ENCODE assay signal across 25 mouse cellular contexts in the genomic region with DNA sequence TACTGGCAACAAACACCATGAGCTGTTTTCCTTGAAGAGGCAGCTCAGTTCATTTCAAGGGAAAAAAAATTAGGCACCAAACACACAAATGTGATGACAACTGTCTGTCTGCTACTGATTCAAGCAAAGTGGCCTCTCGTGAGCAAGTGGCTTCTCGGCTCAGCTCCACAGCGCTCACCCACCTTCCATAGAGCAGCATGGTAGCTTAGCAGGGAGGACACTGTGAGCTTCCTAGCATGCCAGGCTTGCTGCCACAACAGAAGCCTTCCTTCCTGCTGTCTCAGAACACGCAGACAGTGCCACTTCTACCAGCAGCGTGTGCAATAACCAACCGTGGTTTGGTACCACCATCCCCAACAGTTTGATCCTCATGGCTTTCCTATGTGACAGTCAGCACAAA. TPM values are rescaled to one million over a fixed set of nuclear protein-coding genes. Genes with fewer than 3 reads are reported as not detected.
DNase-seq lines count a peak whose midpoint lies in the region; ATAC-seq lines count a peak whose summit lies in the region.
"Had no signal": no experiment of that assay in that cellular context is flagged by ENCODE, and none has a peak within 500 bp of the region (broad histone marks: within the 10 kb centered on the region; RNA-seq: fewer than 3 reads in every experiment).

No protein-coding gene starts in this region.

- H3K4me1 ChIP-seq in embryonic facial prominence, embryonic 13.5 days: no peaks in the 10 kb centered on the region
- H3K4me1 ChIP-seq in embryonic facial prominence, embryonic 10.5 days: no peaks in the 10 kb centered on the region
- H3K4me1 ChIP-seq in hindbrain, embryonic 13.5 days (replicated peaks): no peaks in the 10 kb centered on the region
- H3K4me1 ChIP-seq: embryonic facial prominence, embryonic 15.5 days; forebrain, embryonic 10.5 days; heart, embryonic 15.5 days had no signal

- 94% methylated on average over 6 of the region's 6 CpGs for WGBS in embryonic facial prominence, embryonic 13.5 days
- 93% methylated on average over 6 of the region's 6 CpGs for WGBS in embryonic facial prominence, embryonic 10.5 days
- 95% methylated on average over 6 of the region's 6 CpGs for WGBS in hindbrain, embryonic 13.5 days

- no peaks in the 10 kb centered on the region for H3K9me3 ChIP-seq in embryonic facial prominence, embryonic 13.5 days
- no peaks in the 10 kb centered on the region for H3K9me3 ChIP-seq in embryonic facial prominence, embryonic 10.5 days
- H3K9me3 ChIP-seq in hindbrain, embryonic 13.5 days: no peaks in the 10 kb centered on the region
- H3K9me3 ChIP-seq: embryonic facial prominence, embryonic 15.5 days; forebrain, embryonic 10.5 days; G1E; heart, embryonic 15.5 days had no signal

- no peak overlapping the region for H3K4me2 ChIP-seq in embryonic facial prominence, embryonic 13.5 days
- no peak overlapping the region for H3K4me2 ChIP-seq in hindbrain, embryonic 13.5 days
- H3K4me2 ChIP-seq: embryonic facial prominence, embryonic 15.5 days; heart, embryonic 11.5 days; heart, embryonic 15.5 days; hindbrain, embryonic 14.5 days had no signal

- H3K36me3 ChIP-seq in embryonic facial prominence, embryonic 13.5 days: peaks cover 37% of the 10 kb centered on the region
- peaks cover 40% of the 10 kb centered on the region for H3K36me3 ChIP-seq in embryonic facial prominence, embryonic 10.5 days (replicated peaks)
- H3K36me3 ChIP-seq in hindbrain, embryonic 13.5 days: peaks cover 46% of the 10 kb centered on the region
- H3K36me3 ChIP-seq: heart, embryonic 15.5 days had no signal

- no peak for ATAC-seq in embryonic facial prominence, embryonic 13.5 days (ENCODE audit: insufficient number of reproducible peaks, insufficient read depth, low FRiP score, low TSS enrichment, low read depth)
- no peak for ATAC-seq in hindbrain, embryonic 13.5 days (ENCODE audit: low FRiP score)
- ATAC-seq: forebrain, embryonic 14.5 days had no signal

- no peaks in the 10 kb centered on the region for H3K27me3 ChIP-seq in embryonic facial prominence, embryonic 13.5 days
- H3K27me3 ChIP-seq in embryonic facial prominence, embryonic 10.5 days (replicated peaks; ENCODE audit: low read depth, poor library complexity, severe bottlenecking): no peaks in the 10 kb centered on the region
- no peaks in the 10 kb centered on the region for H3K27me3 ChIP-seq in hindbrain, embryonic 13.5 days
- H3K27me3 ChIP-seq: embryonic facial prominence, embryonic 15.5 days; heart, embryonic 15.5 days had no signal

- DNase-seq in embryonic facial prominence, embryonic 10.5 days (ENCODE audit: low spot score): no peak
- DNase-seq in layer of hippocampus, adult 11-12 months (ENCODE audit: low spot score): peak; percentile 61
- peak; percentile 22 for DNase-seq in layer of hippocampus, adult 9-10 months (ENCODE audit: low spot score)
- peak; percentile 59 to 65 for DNase-seq in layer of hippocampus, postnatal 36 days
- DNase-seq in left cerebral cortex, adult 8-10 months (ENCODE audit: low spot score in 2 of 2): no peak
- DNase-seq in cerebellum, adult 9-10 months: no peak
- DNase-seq: adrenal gland, adult 8-10 months; adrenal gland, postnatal 36 days; B cell, adult 2 months; cerebellum, adult 11-12 months; cerebellum, adult 9-11 months; cerebellum, postnatal 36 days; gastrocnemius, postnatal 10 days; heart, adult 18-20 months; heart, postnatal 14 days had no signal

- 0 out of 2 replicates have a peak overlapping the region, but pooled peaks have one; percentile 4 for H3K27ac ChIP-seq in embryonic facial prominence, embryonic 13.5 days
- H3K27ac ChIP-seq in embryonic facial prominence, embryonic 10.5 days (replicated peaks): no peak overlapping the region
- H3K27ac ChIP-seq in hindbrain, embryonic 13.5 days: no peak overlapping the region
- H3K27ac ChIP-seq: embryonic facial prominence, embryonic 15.5 days; forebrain, embryonic 10.5 days; heart, embryonic 15.5 days; hindbrain, embryonic 14.5 days had no signal

- H3K4me3 ChIP-seq in embryonic facial prominence, embryonic 13.5 days: no peak overlapping the region
- H3K4me3 ChIP-seq in embryonic facial prominence, embryonic 10.5 days: no peak overlapping the region
- no peak overlapping the region for H3K4me3 ChIP-seq in hindbrain, embryonic 13.5 days
- H3K4me3 ChIP-seq: embryonic facial prominence, embryonic 15.5 days; erythroblast, embryonic 14.5 days; forebrain, embryonic 10.5 days; heart, embryonic 15.5 days had no signal

- H3K9ac ChIP-seq in embryonic facial prominence, embryonic 13.5 days: no peak overlapping the region
- H3K9ac ChIP-seq in hindbrain, embryonic 13.5 days: no peak overlapping the region
- H3K9ac ChIP-seq: embryonic facial prominence, embryonic 15.5 days; heart, embryonic 15.5 days; hindbrain, embryonic 14.5 days had no signal

RNA-seq across cellular contexts. Expression of gene Rps6kc1, which starts 35.8 kb away (rescaled TPM):
- polyA plus RNA-seq in embryonic facial prominence, embryonic 13.5 days (2015; fragmentation: Nextera tagmentation; extraction: Ambion mirVana): 16.9 and 18.4 TPM in 2 replicates
- polyA plus RNA-seq in embryonic facial prominence, embryonic 10.5 days (2016; fragmentation: Nextera tagmentation; extraction: Ambion mirVana): 14.6 and 16.9 TPM in 2 replicates
- total RNA-seq in layer of hippocampus, postnatal 36 days (2021): 10 to 100 TPM; 81.0 to 82.7 TPM
- 100 to 1,000 TPM; 112 to 133 (median 128) TPM for total RNA-seq in left cerebral cortex, adult 8-10 months (2022)
- polyA plus RNA-seq in hindbrain, embryonic 13.5 days (2015; fragmentation: Nextera tagmentation; extraction: Ambion mirVana): 28.6 and 29.5 TPM in 2 replicates

RNA-seq across cellular contexts. Expression of gene Angel2, which starts 49.2 kb away (rescaled TPM):
- polyA plus RNA-seq in embryonic facial prominence, embryonic 13.5 days (2015; fragmentation: Nextera tagmentation; extraction: Ambion mirVana): 51.5 and 60.1 TPM in 2 replicates
- 50.4 and 55.3 TPM in 2 replicates for polyA plus RNA-seq in embryonic facial prominence, embryonic 10.5 days (2016; fragmentation: Nextera tagmentation; extraction: Ambion mirVana)
- total RNA-seq in layer of hippocampus, postnatal 36 days (2021): 10 to 100 TPM; 52.2 to 57.7 TPM
- 10 to 100 TPM; 56.3 to 64.7 (median 57.9) TPM for total RNA-seq in left cerebral cortex, adult 8-10 months (2022)
- 55.4 and 57.0 TPM in 2 replicates for polyA plus RNA-seq in hindbrain, embryonic 13.5 days (2015; fragmentation: Nextera tagmentation; extraction: Ambion mirVana)

Comparison
In these comparisons a context has a peak if more than half of its experiments do, and no peak if none do; other contexts are left out.
1. DNase-seq: peak in layer of hippocampus, adult 11-12 months (single experiment), layer of hippocampus, adult 9-10 months (single experiment) and layer of hippocampus, postnatal 36 days (2 of 2); none in embryonic facial prominence, embryonic 10.5 days (single experiment), left cerebral cortex, adult 8-10 months (0 of 2) and cerebellum, adult 9-10 months (single experiment).